Mouse (Mus musculus) erythroblast, embryonic 14.5 days (primary cell): ENCODE data around the gene Lhx5. TPM values are rescaled to one million over a fixed set of nuclear protein-coding genes. Genes with fewer than 3 reads are reported as not detected.

Experiments used
- H3K27me3 ChIP-seq: 2 replicates; pipeline ENCODE4 v1.6.1; 2012; ENCODE audit warnings: inconsistent platforms; ENCODE audit not compliant: control insufficient read depth
- H3K36me3 ChIP-seq: 2 replicates; pipeline ENCODE4 v1.6.1; 2012; ENCODE audit warnings: mild to moderate bottlenecking, inconsistent platforms; ENCODE audit not compliant: control insufficient read depth
- H3K4me1 ChIP-seq: 2 replicates; pipeline ENCODE4 v1.6.1; 2012; ENCODE audit warnings: inconsistent platforms; ENCODE audit not compliant: control insufficient read depth
- H3K4me3 ChIP-seq: replicated peaks from 2 replicates; pipeline ENCODE3; 2012; ENCODE audit warnings: moderate library complexity, mild to moderate bottlenecking, inconsistent platforms
- H3K9me3 ChIP-seq: 2 replicates; pipeline ENCODE4 v1.6.1; 2012; ENCODE audit warnings: low read length, inconsistent platforms, mixed read lengths; ENCODE audit not compliant: control insufficient read depth
- GATA1 ChIP-seq: IDR thresholded peaks from 2 replicates; pipeline ENCODE4 v1.6.1; 2012; ENCODE audit warnings: low read length, inconsistent platforms, mixed read lengths
- TAL1 ChIP-seq: IDR thresholded peaks from 3 replicates; pipeline ENCODE4 v1.6.1; 2012; ENCODE audit warnings: low read length, inconsistent platforms, mixed read lengths
- polyA plus RNA-seq: library from polyadenylated mRNA; stranded (reverse); fragments of >175 nt; gene quantifications from 2 replicates; pipeline ENCODE4 v1.2.3, GENCODE M21; 2012

Gene Lhx5
- polyA plus RNA-seq, 1 experiment, result not detected

DNA sequence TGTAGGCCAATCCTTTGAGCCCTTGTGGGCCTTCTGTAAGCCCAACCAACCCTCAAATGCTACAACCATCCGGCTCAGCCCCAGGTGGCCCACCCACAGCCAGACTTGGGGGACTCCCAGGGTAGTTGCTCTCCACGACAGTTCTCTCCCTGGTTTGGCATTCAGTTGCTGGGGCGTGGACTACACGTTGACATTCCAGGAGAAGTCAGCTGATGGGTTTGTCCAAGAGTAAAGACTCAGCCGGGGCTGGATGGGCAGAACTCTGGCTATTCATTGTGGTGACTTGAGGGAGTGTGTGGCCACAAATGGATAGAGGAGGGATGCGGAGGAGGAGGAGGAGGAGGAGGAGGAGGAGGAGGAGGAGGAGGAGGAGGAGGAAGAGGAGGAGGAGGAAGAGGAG lies 2.5 kb upstream of the Lhx5 start:
- peaks cover 100% of the 10 kb centered on the region for H3K27me3 ChIP-seq
- no peaks in the 10 kb centered on the region for H3K9me3 ChIP-seq
- H3K4me3 ChIP-seq, result no peak overlapping the region
- H3K4me1 ChIP-seq, result no peaks in the 10 kb centered on the region
- no peaks in the 10 kb centered on the region for H3K36me3 ChIP-seq
- no peak for TF ChIP-seq GATA1
- TF ChIP-seq TAL1, result no peak

DNA sequence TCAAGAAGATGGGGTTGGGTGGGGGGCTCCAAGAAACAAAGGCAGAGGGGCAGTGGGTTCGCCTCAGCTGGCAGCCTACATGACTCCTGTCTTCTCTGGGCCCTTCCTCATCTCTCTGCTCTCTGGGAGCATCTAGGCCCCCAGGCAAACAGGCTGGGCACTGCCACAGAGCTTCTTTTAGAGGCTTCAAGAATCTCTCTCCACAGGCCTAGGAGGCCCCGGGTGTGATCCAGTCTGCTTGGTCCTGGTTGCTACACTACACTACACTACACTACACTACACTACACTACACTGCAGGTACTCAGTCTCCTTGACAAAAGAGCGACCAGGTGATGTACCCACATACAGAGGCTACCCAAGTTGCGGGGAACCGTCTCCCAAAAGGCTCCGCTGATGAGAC lies 1.8 kb upstream of the Lhx5 start:
- Histone ChIP-seq H3K4me3 (no peak overlapping the region), H3K27me3 (peaks cover 100% of the 10 kb centered on the region), H3K9me3 (no peaks in the 10 kb centered on the region), H3K4me1 (no peaks in the 10 kb centered on the region), H3K36me3 (no peaks in the 10 kb centered on the region)
- TF ChIP-seq GATA1, result no peak
- TF ChIP-seq TAL1, result no peak

DNA sequence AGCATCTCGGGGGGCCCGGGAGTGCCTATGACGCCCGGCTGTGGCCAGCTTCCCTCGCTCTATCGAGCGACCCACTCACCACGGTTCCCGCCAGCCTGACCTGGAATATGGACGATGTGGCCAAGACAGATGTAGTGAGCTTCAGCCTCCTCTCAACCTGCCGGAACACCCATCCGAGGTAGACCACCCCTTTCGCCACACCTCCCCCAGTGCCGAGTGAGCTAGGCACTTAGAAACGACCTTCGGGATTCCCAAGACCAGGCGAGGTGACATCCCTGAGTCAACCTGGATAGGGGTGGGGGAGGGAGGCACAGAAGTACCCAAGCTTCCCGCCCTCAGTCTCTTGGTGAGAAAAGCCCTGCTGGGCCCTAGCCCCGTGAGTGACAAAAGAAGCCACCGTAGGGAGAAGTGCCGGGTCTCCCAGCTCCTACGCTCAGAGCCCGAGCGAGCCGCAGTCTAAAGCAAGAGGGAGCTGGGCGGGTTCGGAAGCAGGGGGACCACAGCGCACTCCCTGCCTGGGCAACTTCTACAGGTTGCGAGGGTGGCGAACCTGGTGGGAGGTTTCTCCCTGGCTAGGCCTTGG lies 407 bp upstream of the Lhx5 start:
- H3K36me3 ChIP-seq, result no peaks in the 10 kb centered on the region
- no peak overlapping the region for H3K4me3 ChIP-seq
- H3K27me3 ChIP-seq, result peaks cover 100% of the 10 kb centered on the region
- no peaks in the 10 kb centered on the region for H3K4me1 ChIP-seq
- H3K9me3 ChIP-seq, result no peaks in the 10 kb centered on the region
- TF ChIP-seq GATA1 (no peak), TAL1 (no peak)

DNA sequence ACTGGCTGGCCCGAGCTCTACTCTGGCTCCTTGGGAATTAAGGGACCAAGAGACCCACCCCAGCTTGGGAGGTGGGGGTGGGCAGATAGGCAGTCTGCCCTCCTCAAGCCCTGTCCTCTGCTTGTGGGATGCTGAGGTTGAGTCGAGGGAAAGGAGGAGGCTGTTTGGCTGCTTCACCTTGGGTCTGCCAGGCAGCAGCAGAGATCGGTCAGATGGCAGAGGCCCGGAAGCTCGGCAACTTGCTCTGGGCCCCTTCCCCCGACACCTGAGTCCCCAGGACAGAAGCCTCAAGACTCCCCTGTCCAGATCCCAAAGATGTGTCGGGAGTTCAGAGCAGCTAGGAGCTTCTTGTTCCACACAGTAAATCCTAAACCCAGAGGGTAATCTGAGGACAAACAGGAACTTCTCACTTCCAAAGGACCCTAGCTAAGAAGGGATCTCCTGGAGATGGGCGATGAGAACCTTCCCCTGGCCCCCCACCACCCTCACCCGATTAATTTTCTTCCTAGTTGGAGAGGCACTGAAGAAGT lies 1.1 kb downstream of the Lhx5 start:
- no peaks in the 10 kb centered on the region for H3K4me1 ChIP-seq
- peaks cover 100% of the 10 kb centered on the region for H3K27me3 ChIP-seq
- H3K4me3 ChIP-seq, result no peak overlapping the region
- no peaks in the 10 kb centered on the region for H3K9me3 ChIP-seq
- no peak for TF ChIP-seq GATA1
- no peak for TF ChIP-seq TAL1
- H3K36me3 ChIP-seq, result no peaks in the 10 kb centered on the region

DNA sequence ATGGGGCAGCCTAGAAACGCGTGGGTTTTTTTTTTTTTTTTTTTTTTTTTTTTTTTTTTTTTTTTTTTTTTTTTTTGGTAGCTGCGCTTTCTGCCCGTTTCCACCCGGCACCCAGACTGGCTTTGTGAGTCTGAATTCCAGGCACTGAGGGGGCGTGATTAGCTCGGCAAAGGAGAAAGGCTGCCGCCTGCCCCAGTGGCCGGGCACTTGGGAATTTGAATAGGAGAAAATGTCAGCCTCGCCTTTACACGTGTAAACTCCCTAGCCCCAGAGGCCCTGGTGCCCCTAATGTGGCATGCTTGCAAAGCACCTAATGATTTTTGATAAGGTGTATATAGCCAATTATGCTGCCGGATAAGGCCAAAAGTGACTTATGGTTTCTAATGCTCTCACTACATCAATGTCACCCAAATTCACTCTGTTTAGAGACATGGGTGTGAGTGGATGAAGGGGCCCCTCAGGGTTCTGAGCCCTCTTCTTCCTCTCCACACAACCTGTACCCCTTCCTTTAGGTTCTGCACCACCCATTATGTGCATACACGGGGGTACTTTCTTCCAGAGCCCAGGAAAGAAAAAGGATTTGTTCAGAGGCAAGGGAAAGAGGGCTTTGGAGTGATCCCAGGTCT lies 1.7 kb downstream of the Lhx5 start:
- H3K27me3 ChIP-seq, result peaks cover 100% of the 10 kb centered on the region
- H3K4me1 ChIP-seq, result no peaks in the 10 kb centered on the region
- H3K9me3 ChIP-seq, result no peaks in the 10 kb centered on the region
- no peaks in the 10 kb centered on the region for H3K36me3 ChIP-seq
- H3K4me3 ChIP-seq, result no peak overlapping the region
- no peak for TF ChIP-seq TAL1
- no peak for TF ChIP-seq GATA1

DNA sequence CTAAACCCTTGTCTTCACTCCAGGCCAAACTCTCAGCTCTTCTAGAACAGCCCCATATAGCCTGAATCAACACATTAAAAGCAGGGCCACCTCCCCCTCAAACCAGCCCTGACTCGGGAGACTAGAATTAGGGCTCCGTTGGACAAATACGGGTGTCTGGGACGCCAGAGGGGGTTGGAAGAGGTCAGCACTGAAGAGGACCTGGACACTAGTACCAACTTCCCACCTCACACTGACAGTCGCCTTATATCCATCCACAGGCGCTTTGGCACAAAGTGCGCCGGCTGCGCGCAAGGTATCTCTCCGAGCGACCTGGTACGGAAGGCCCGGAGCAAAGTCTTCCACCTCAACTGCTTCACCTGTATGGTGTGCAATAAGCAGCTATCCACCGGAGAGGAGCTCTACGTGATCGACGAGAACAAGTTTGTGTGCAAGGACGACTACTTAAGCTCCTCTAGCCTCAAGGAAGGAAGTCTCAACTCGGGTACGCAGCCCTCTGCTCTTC lies 2.8 kb downstream of the Lhx5 start:
- Histone ChIP-seq H3K9me3 (no peaks in the 10 kb centered on the region), H3K4me1 (no peaks in the 10 kb centered on the region), H3K36me3 (no peaks in the 10 kb centered on the region), H3K27me3 (peaks cover 100% of the 10 kb centered on the region), H3K4me3 (no peak overlapping the region)
- no peak for TF ChIP-seq GATA1
- no peak for TF ChIP-seq TAL1

DNA sequence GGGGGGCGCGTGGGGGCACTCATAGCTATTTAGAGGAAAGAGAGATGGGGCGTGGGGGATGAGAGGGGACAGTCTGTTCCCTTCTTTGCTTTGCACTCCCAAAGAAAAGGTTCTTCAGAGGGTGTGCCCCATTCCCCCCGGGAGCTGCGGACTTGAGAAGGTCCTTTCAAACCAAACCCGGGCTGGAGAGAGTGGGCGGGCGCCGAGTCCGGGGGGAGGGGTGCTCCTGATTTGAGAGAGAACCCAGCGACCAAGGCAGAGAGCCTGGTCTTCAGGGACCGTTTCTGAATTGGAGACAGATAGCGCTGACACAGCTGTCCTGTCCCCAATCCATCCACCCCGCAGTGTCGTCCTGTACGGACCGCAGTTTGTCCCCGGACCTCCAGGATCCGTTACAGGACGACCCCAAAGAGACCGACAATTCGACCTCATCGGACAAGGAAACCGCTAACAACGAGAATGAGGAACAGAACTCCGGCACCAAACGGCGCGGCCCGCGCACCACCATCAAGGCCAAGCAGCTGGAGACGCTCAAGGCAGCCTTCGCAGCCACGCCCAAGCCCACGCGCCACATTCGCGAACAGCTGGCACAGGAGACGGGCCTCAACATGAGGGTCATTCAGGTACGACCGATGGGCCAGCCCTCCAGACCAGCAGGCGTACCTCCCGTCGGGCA lies 3.6 kb downstream of the Lhx5 start:
- no peaks in the 10 kb centered on the region; the same call in 1 of the 2 replicates for H3K9me3 ChIP-seq
- H3K4me1 ChIP-seq, result no peaks in the 10 kb centered on the region
- H3K4me3 ChIP-seq, result no peak overlapping the region
- H3K36me3 ChIP-seq, result no peaks in the 10 kb centered on the region
- no peak for TF ChIP-seq GATA1
- H3K27me3 ChIP-seq, result peaks cover 100% of the 10 kb centered on the region

DNA sequence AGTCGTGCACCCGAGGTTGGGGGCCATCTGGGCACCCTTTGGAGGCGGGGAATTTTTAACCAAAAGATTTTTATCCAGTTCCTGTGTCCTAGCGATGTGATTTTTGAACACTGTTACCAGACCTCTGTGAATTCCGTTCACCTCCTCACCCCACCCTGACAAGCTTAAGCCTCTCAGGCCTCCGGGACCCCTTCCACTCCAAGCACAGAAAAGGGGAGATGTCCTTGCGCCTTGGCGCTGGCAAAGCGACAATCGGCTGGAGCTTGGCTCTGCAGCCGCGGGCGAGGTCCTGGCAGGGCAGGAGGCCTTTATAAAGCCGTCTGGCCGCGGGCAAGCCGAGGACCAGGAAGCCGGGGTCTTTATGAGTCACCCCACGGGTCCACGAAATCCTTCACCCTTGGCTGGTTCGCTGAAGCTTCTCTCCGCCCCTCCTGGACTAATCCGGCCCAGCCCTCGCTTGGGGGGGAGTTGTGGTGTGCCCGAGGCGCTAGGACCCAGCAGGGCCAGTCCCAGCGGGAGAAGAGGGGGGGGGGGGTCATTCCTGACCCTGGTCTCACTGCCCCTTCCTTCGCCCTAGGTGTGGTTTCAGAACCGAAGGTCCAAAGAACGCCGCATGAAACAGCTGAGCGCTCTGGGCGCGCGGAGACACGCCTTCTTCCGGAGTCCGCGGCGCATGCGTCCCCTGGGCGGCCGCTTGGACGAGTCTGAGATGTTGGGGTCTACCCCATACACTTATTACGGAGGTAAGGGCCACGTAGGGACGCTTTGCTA lies 4.4 kb downstream of the Lhx5 start:
- Histone ChIP-seq H3K4me3 (no peak overlapping the region), H3K4me1 (no peaks in the 10 kb centered on the region), H3K27me3 (peaks cover 100% of the 10 kb centered on the region), H3K9me3 (no peaks in the 10 kb centered on the region; the same call in 1 of the 2 replicates), H3K36me3 (no peaks in the 10 kb centered on the region)
- TF ChIP-seq GATA1, result no peak
- no peak for TF ChIP-seq TAL1

DNA sequence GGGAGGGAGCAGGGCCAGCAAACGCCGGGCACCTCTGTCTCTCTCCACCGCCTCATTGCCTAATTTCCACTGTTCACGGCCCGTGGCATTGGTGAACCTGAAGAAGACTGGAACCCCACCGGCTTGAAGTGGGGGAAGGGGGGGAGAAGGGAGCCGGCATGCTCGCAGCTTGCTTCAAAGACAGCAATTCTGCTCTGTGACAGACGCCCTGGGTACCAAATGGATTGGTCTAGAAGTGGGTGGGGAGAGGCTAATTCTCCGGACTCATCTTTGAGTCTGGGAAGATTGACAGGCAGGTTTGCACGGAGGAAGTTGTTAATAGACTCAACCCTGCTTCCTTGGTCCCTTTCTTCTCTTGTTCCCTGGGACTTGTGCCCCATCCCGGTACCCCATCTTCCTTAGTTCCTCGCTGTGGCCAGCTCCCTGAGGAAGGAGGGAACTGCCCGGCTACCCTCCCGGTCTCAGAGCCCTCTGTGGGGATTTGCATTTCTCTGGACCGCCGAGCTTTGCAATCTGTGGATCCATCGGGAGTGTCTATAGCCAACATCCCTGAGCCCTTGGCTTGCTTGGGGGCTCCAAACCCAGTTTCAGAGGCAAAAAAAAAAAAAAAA lies 5.5 kb downstream of the Lhx5 start:
- Histone ChIP-seq H3K27me3 (peaks cover 93% of the 10 kb centered on the region), H3K4me1 (no peaks in the 10 kb centered on the region), H3K9me3 (no peaks in the 10 kb centered on the region; the same call in 1 of the 2 replicates), H3K4me3 (no peak overlapping the region), H3K36me3 (no peaks in the 10 kb centered on the region)
- TF ChIP-seq TAL1 (no peak), GATA1 (no peak)
